Mouse (Mus musculus): ENCODE results near the gene Ccnjl.

The Ccnjl gene

GRCm38 (mm10) chr11:43528683-43529499, at the start of gene Ccnjl:
TSS of gene Ccnjl (plus strand) at chr11:43528784.
- DNase-seq (ENCODE audit: low spot score in 2 of 2), result peak in 1 of 2 experiments; percentile 16

GRCm38 (mm10) chr11:43479376-43479775, 49.2 kb upstream of the Ccnjl start:
- no peak for DNase-seq (ENCODE audit: low spot score in 2 of 2)

- DNase-seq (ENCODE audit: low spot score in 2 of 2), result no peak
Measured at GRCm38 (mm10) chr11:43480561-43480960, 48.0 kb upstream of the Ccnjl start.

- DNase-seq (ENCODE audit: low spot score in 2 of 2), result no peak
Measured at GRCm38 (mm10) chr11:43481672-43482522, 46.7 kb upstream of the Ccnjl start.

- no peak for DNase-seq (ENCODE audit: low spot score in 2 of 2)
Measured at GRCm38 (mm10) chr11:43483122-43483792, 45.3 kb upstream of the Ccnjl start.

- no peak for DNase-seq (ENCODE audit: low spot score in 2 of 2)
Measured at GRCm38 (mm10) chr11:43484057-43484456, 44.5 kb upstream of the Ccnjl start.

- no peak for DNase-seq (ENCODE audit: low spot score in 2 of 2)
Measured at GRCm38 (mm10) chr11:43484652-43485051, 43.9 kb upstream of the Ccnjl start.

- no peak for DNase-seq (ENCODE audit: low spot score in 2 of 2)
Measured at GRCm38 (mm10) chr11:43485855-43486254, 42.7 kb upstream of the Ccnjl start.

- DNase-seq (ENCODE audit: low spot score in 2 of 2), result peak in 1 of 2 experiments; percentile 76
Measured at GRCm38 (mm10) chr11:43492663-43493062, 35.9 kb upstream of the Ccnjl start.

- DNase-seq (ENCODE audit: low spot score in 2 of 2), result peak in 1 of 2 experiments; percentile 77
Measured at GRCm38 (mm10) chr11:43493815-43494409, 34.7 kb upstream of the Ccnjl start.

- no peak for DNase-seq (ENCODE audit: low spot score in 2 of 2)
Measured at GRCm38 (mm10) chr11:43495037-43495436, 33.5 kb upstream of the Ccnjl start.

GRCm38 (mm10) chr11:43495532-43495931, 33.1 kb upstream of the Ccnjl start:
- DNase-seq (ENCODE audit: low spot score in 2 of 2), result peak; percentile 20 to 25

GRCm38 (mm10) chr11:43501256-43501655, 27.3 kb upstream of the Ccnjl start:
- no peak for DNase-seq (ENCODE audit: low spot score in 2 of 2)

GRCm38 (mm10) chr11:43505188-43505587, 23.4 kb upstream of the Ccnjl start:
- DNase-seq (ENCODE audit: low spot score in 2 of 2), result no peak

- DNase-seq (ENCODE audit: low spot score in 2 of 2), result no peak
Measured at GRCm38 (mm10) chr11:43507976-43508375, 20.6 kb upstream of the Ccnjl start.

GRCm38 (mm10) chr11:43509878-43510277, 18.7 kb upstream of the Ccnjl start:
- no peak for DNase-seq (ENCODE audit: low spot score in 2 of 2)

GRCm38 (mm10) chr11:43512661-43513190, 15.9 kb upstream of the Ccnjl start:
- no peak for DNase-seq (ENCODE audit: low spot score in 2 of 2)

- DNase-seq (ENCODE audit: low spot score in 2 of 2), result no peak
Measured at GRCm38 (mm10) chr11:43516344-43517021, 12.1 kb upstream of the Ccnjl start.

GRCm38 (mm10) chr11:43517641-43518040, 10.9 kb upstream of the Ccnjl start:
- DNase-seq (ENCODE audit: low spot score in 2 of 2), result no peak

GRCm38 (mm10) chr11:43518086-43518485, 10.5 kb upstream of the Ccnjl start:
- DNase-seq (ENCODE audit: low spot score in 2 of 2), result no peak

- DNase-seq (ENCODE audit: low spot score in 2 of 2), result no peak
Measured at GRCm38 (mm10) chr11:43518821-43519220, 9.8 kb upstream of the Ccnjl start.

All from left cerebral cortex, adult 9 months (tissue).